Mouse (Mus musculus): ENCODE results near the gene Adgrg5.

Gene Adgrg5

GRCm38 (mm10) chr8:94973270-94973669 lies 49.8 kb downstream of the Adgrg5 start:
- DNase-seq: no peak

- DNase-seq: no peak
These were observed 50.3 kb downstream of the Adgrg5 start for GRCm38 (mm10) chr8:94973786-94974185.

GRCm38 (mm10) chr8:94974467-94975165 lies 51.1 kb downstream of the Adgrg5 start, which contains the start of gene Adgrg1:
Gene Adgrg1, plus strand, starts transcription at chr8:94974751.
- peak; percentile 65 to 80 for DNase-seq

GRCm38 (mm10) chr8:94976651-94977417 lies 53.3 kb downstream of the Adgrg5 start:
- peak; percentile 79 to 86 for DNase-seq

- DNase-seq: no peak
These were observed 54.6 kb downstream of the Adgrg5 start for GRCm38 (mm10) chr8:94978131-94978530.

GRCm38 (mm10) chr8:94978593-94979319 lies 55.3 kb downstream of the Adgrg5 start:
- DNase-seq: no peak

GRCm38 (mm10) chr8:94980176-94980575 lies 56.7 kb downstream of the Adgrg5 start:
- no peak for DNase-seq

GRCm38 (mm10) chr8:94980976-94981375 lies 57.5 kb downstream of the Adgrg5 start:
- DNase-seq: no peak

- DNase-seq: no peak
These were observed 58.4 kb downstream of the Adgrg5 start for GRCm38 (mm10) chr8:94981848-94982247.

- no peak for DNase-seq
These were observed 59.7 kb downstream of the Adgrg5 start for GRCm38 (mm10) chr8:94983146-94983545.

- DNase-seq: peak; percentile 52 to 70
These were observed 60.5 kb downstream of the Adgrg5 start for GRCm38 (mm10) chr8:94983881-94984516.

GRCm38 (mm10) chr8:94985023-94985422 lies 61.5 kb downstream of the Adgrg5 start:
- DNase-seq: no peak

- DNase-seq: peak; percentile 55 to 70
These were observed 63.2 kb downstream of the Adgrg5 start for GRCm38 (mm10) chr8:94986676-94987075.

GRCm38 (mm10) chr8:94987553-94987952 lies 64.1 kb downstream of the Adgrg5 start:
- no peak for DNase-seq

GRCm38 (mm10) chr8:94988619-94989018 lies 65.1 kb downstream of the Adgrg5 start:
- DNase-seq: no peak

- no peak for DNase-seq
These were observed 66.2 kb downstream of the Adgrg5 start for GRCm38 (mm10) chr8:94989711-94990110.

- peak in 1 of 2 experiments; percentile 33 for DNase-seq
These were observed 67.3 kb downstream of the Adgrg5 start for GRCm38 (mm10) chr8:94990598-94991453.

- no peak for DNase-seq
These were observed 68.0 kb downstream of the Adgrg5 start for GRCm38 (mm10) chr8:94991454-94991994.

GRCm38 (mm10) chr8:94992010-94992409 lies 68.5 kb downstream of the Adgrg5 start:
- DNase-seq: no peak

- peak; percentile 65 to 70 for DNase-seq
These were observed 69.0 kb downstream of the Adgrg5 start for GRCm38 (mm10) chr8:94992534-94992933.
